Mouse (Mus musculus) kidney, embryonic 16.5 days (tissue): ENCODE data around the gene Doc2b. TPM values are rescaled to one million over a fixed set of nuclear protein-coding genes. Genes with fewer than 3 reads are reported as not detected.
A peak's percentile ranks its signal among the peaks of the same experiment; 100 is the strongest.

Source experiments
- ATAC-seq: fragments of 200-750 bp; cut with Nextera tagmentation; 2 replicates; pipeline ENCODE4 v1.8.0; 2017; ENCODE audit warnings: moderate TSS enrichment; ENCODE audit not compliant: low FRiP score, low TSS enrichment
- H3K27ac ChIP-seq: fragments of 300-500 bp; sonication (generic); 2 replicates; pipeline ENCODE4 v1.5.1; 2014; ENCODE audit warnings: low read length
- H3K27me3 ChIP-seq: fragments of 300-500 bp; sonication (generic); 2 replicates; pipeline ENCODE4 v1.6.1; 2014; ENCODE audit warnings: low read length, control low read depth, mixed read lengths; ENCODE audit not compliant: insufficient read depth
- H3K36me3 ChIP-seq: fragments of 300-500 bp; sonication (generic); 2 replicates; pipeline ENCODE4 v1.6.1; 2014; ENCODE audit warnings: low read length, control low read depth, mixed read lengths; ENCODE audit not compliant: insufficient read depth
- H3K4me1 ChIP-seq: fragments of 300-500 bp; sonication (generic); 2 replicates; pipeline ENCODE4 v1.6.1; 2014; ENCODE audit warnings: low read length, control low read depth, mixed read lengths; ENCODE audit not compliant: insufficient read depth
- H3K4me2 ChIP-seq: fragments of 300-500 bp; sonication (generic); replicated peaks from 2 replicates; pipeline ENCODE4 v1.6.1; 2014; ENCODE audit warnings: low read depth, low read length
- H3K4me3 ChIP-seq: fragments of 300-500 bp; sonication (generic); 2 replicates; pipeline ENCODE4 v1.5.1; 2014; ENCODE audit warnings: mild to moderate bottlenecking, low read length
- H3K9ac ChIP-seq: fragments of 300-500 bp; sonication (generic); replicated peaks from 2 replicates; pipeline ENCODE4 v1.6.1; 2014; ENCODE audit warnings: low read length
- H3K9me3 ChIP-seq: fragments of 300-500 bp; sonication (generic); 2 replicates; pipeline ENCODE4 v1.6.1; 2016; ENCODE audit warnings: low read length, control low read depth
- WGBS: fragments of 180-500 bp; shearing (Covaris S2); extraction: QIAGEN DNeasy Blood & Tissue Kit; methylation state at CpG from one replicate; pipeline ENCODE4 v1.1.7; 2014; 5-methylcytosine and 5-hydroxymethylcytosine counted together
- polyA plus RNA-seq: library from polyadenylated mRNA; unstranded; fragments of >200 nt; fragmentation: Nextera tagmentation; extraction: Ambion mirVana; gene quantifications from 2 replicates; pipeline ENCODE4 v1.2.1, GENCODE M21; 2015

Gene Doc2b
- polyA plus RNA-seq, 1 experiment from 2014 or later = 0.54 TPM

GRCm38 (mm10) chr11:75827414-75827813 lies 31.6 kb upstream of the Doc2b start:
- no peak overlapping the region for H3K4me2 ChIP-seq
- H3K9ac ChIP-seq = no peak overlapping the region
- peaks cover 6% of the 10 kb centered on the region; the same call in 1 of the 2 replicates for H3K9me3 ChIP-seq
- H3K27me3 ChIP-seq = no peaks in the 10 kb centered on the region
- no peaks in the 10 kb centered on the region for H3K4me1 ChIP-seq
- no peak for ATAC-seq
- 73% methylated on average over 8 of the region's 8 CpGs for WGBS
- no peak overlapping the region for H3K4me3 ChIP-seq
- H3K36me3 ChIP-seq = peaks cover 6% of the 10 kb centered on the region; the same call in 1 of the 2 replicates
- H3K27ac ChIP-seq = no peak overlapping the region

GRCm38 (mm10) chr11:75823506-75823905 lies 27.7 kb upstream of the Doc2b start:
- Histone ChIP-seq H3K27me3 (no peaks in the 10 kb centered on the region), H3K9ac (no peak overlapping the region), H3K4me3 (no peak overlapping the region), H3K4me2 (no peak overlapping the region), H3K4me1 (peaks cover 7% of the 10 kb centered on the region; the same call in 1 of the 2 replicates), H3K36me3 (no peaks in the 10 kb centered on the region), H3K9me3 (no peaks in the 10 kb centered on the region), H3K27ac (no peak overlapping the region)
- no peak for ATAC-seq
- 46% methylated on average over 7 of the region's 7 CpGs for WGBS

- Histone ChIP-seq H3K27me3 (no peaks in the 10 kb centered on the region), H3K4me3 (no peak overlapping the region), H3K4me1 (peaks cover 4% of the 10 kb centered on the region; the same call in 1 of the 2 replicates), H3K9me3 (no peaks in the 10 kb centered on the region), H3K4me2 (no peak overlapping the region), H3K36me3 (no peaks in the 10 kb centered on the region), H3K27ac (no peak overlapping the region; the same call in 1 of the 2 replicates), H3K9ac (no peak overlapping the region)
- peak; percentile 67 for ATAC-seq
- WGBS = 30% methylated on average over 10 of the region's 10 CpGs
Measured at GRCm38 (mm10) chr11:75813085-75813484, 17.2 kb upstream of the Doc2b start.

- no peaks in the 10 kb centered on the region for H3K27me3 ChIP-seq
- peaks cover 8% of the 10 kb centered on the region; the same call in 1 of the 2 replicates for H3K4me1 ChIP-seq
- no peak overlapping the region for H3K4me2 ChIP-seq
- H3K36me3 ChIP-seq = no peaks in the 10 kb centered on the region
- ATAC-seq = peak; percentile 62; the same call in 1 of the 2 replicates
- H3K27ac ChIP-seq = peak overlapping the region; percentile 76
- no peak overlapping the region for H3K4me3 ChIP-seq
- WGBS = 35% methylated on average over 3 of the region's 3 CpGs
- no peaks in the 10 kb centered on the region for H3K9me3 ChIP-seq
- no peak overlapping the region for H3K9ac ChIP-seq
Measured at GRCm38 (mm10) chr11:75811900-75812299, 16.1 kb upstream of the Doc2b start.

- no peak for ATAC-seq
- peaks cover 8% of the 10 kb centered on the region; the same call in 1 of the 2 replicates for H3K4me1 ChIP-seq
- H3K36me3 ChIP-seq = no peaks in the 10 kb centered on the region
- H3K27ac ChIP-seq = no peak overlapping the region
- no peak overlapping the region for H3K4me2 ChIP-seq
- H3K4me3 ChIP-seq = no peak overlapping the region
- no peaks in the 10 kb centered on the region for H3K9me3 ChIP-seq
- H3K9ac ChIP-seq = no peak overlapping the region
- WGBS = 94% methylated on average over 3 of the region's 3 CpGs
- no peaks in the 10 kb centered on the region for H3K27me3 ChIP-seq
Measured at GRCm38 (mm10) chr11:75810526-75810925, 14.7 kb upstream of the Doc2b start.

GRCm38 (mm10) chr11:75807486-75807885 lies 11.6 kb upstream of the Doc2b start:
- Histone ChIP-seq H3K4me2 (no peak overlapping the region), H3K27ac (no peak overlapping the region), H3K36me3 (no peaks in the 10 kb centered on the region), H3K9me3 (no peaks in the 10 kb centered on the region), H3K27me3 (no peaks in the 10 kb centered on the region), H3K4me1 (peaks cover 4% of the 10 kb centered on the region; the same call in 1 of the 2 replicates), H3K4me3 (no peak overlapping the region), H3K9ac (no peak overlapping the region)
- ATAC-seq = peak; percentile 87
- WGBS = 11% methylated on average over 5 of the region's 5 CpGs

- H3K9me3 ChIP-seq = no peaks in the 10 kb centered on the region
- H3K4me1 ChIP-seq = peaks cover 12% of the 10 kb centered on the region
- no peak for ATAC-seq
- no peaks in the 10 kb centered on the region for H3K36me3 ChIP-seq
- no peak overlapping the region for H3K4me3 ChIP-seq
- no peak overlapping the region for H3K4me2 ChIP-seq
- 71% methylated on average over 7 of the region's 7 CpGs for WGBS
- no peak overlapping the region for H3K9ac ChIP-seq
- H3K27me3 ChIP-seq = no peaks in the 10 kb centered on the region; the same call in 1 of the 2 replicates
- H3K27ac ChIP-seq = no peak overlapping the region
Measured at GRCm38 (mm10) chr11:75801771-75802550, 6.1 kb upstream of the Doc2b start.

- peaks cover 12% of the 10 kb centered on the region for H3K4me1 ChIP-seq
- no peak for ATAC-seq
- H3K27me3 ChIP-seq = peaks cover 1% of the 10 kb centered on the region; the same call in 1 of the 2 replicates
- H3K36me3 ChIP-seq = no peaks in the 10 kb centered on the region
- H3K9ac ChIP-seq = no peak overlapping the region
- WGBS = 87% methylated on average over 4 of the region's 4 CpGs
- no peak overlapping the region for H3K4me2 ChIP-seq
- no peak overlapping the region for H3K27ac ChIP-seq
- H3K9me3 ChIP-seq = no peaks in the 10 kb centered on the region
- H3K4me3 ChIP-seq = no peak overlapping the region
Measured at GRCm38 (mm10) chr11:75801369-75801768, 5.5 kb upstream of the Doc2b start.

GRCm38 (mm10) chr11:75796536-75797246 lies 842 bp upstream of the Doc2b start:
- Histone ChIP-seq H3K4me2 (peak overlapping the region; percentile 76), H3K27ac (no peak overlapping the region), H3K27me3 (peaks cover 31% of the 10 kb centered on the region), H3K9me3 (no peaks in the 10 kb centered on the region), H3K9ac (no peak overlapping the region), H3K4me1 (peaks cover 26% of the 10 kb centered on the region), H3K4me3 (no peak overlapping the region), H3K36me3 (no peaks in the 10 kb centered on the region)
- WGBS = 54% methylated on average over 13 of the region's 13 CpGs
- ATAC-seq = no peak

GRCm38 (mm10) chr11:75795321-75795636 lies 570 bp downstream of the Doc2b start:
- peaks cover 20% of the 10 kb centered on the region for H3K4me1 ChIP-seq
- H3K36me3 ChIP-seq = no peaks in the 10 kb centered on the region
- no peaks in the 10 kb centered on the region for H3K9me3 ChIP-seq
- under 1% methylated on average over 33 of the region's 42 CpGs for whole genome bisulfite sequencing
- H3K9ac ChIP-seq = peak overlapping the region; percentile 73
- H3K4me2 ChIP-seq = peak overlapping the region; percentile 76
- H3K27me3 ChIP-seq = peaks cover 31% of the 10 kb centered on the region
- H3K27ac ChIP-seq = no peak overlapping the region
- peak overlapping the region; percentile 53 for H3K4me3 ChIP-seq
- ATAC-seq = no peak
